Mouse (Mus musculus) heart, embryonic 10.5 days (tissue): ENCODE results near the gene Gm10358. TPM values are rescaled to one million over a fixed set of nuclear protein-coding genes. Genes with fewer than 3 reads are reported as not detected.
"Not testable (repeated sequence)": the region's sequence is repeated elsewhere in the genome, so short reads cannot be mapped to it uniquely, and the experiment has no call there.

ENCODE experiments used
- DNase-seq: peaks from one replicate; pipeline ENCODE4 v3.0.0-alpha.2; 2017; ENCODE audit warnings: low spot score
- H3K27ac ChIP-seq: fragments of 300-500 bp; sonication (generic); 2 replicates; pipeline ENCODE4 v1.5.1; 2016; ENCODE audit warnings: mild to moderate bottlenecking
- H3K27me3 ChIP-seq: fragments of 300-500 bp; sonication (generic); 2 replicates; pipeline ENCODE4 v1.6.1; 2016; ENCODE audit warnings: mild to moderate bottlenecking; ENCODE audit not compliant: poor library complexity, insufficient read depth, severe bottlenecking
- H3K36me3 ChIP-seq: fragments of 300-500 bp; sonication (generic); 2 replicates; pipeline ENCODE4 v1.6.1; 2016; ENCODE audit warnings: mild to moderate bottlenecking, moderate library complexity
- H3K4me1 ChIP-seq: fragments of 300-500 bp; sonication (generic); 2 replicates; pipeline ENCODE4 v1.6.1; 2016; ENCODE audit warnings: mild to moderate bottlenecking
- H3K4me3 ChIP-seq: fragments of 300-500 bp; sonication (generic); 2 replicates; pipeline ENCODE4 v1.5.1; 2016; ENCODE audit warnings: mild to moderate bottlenecking, moderate library complexity
- H3K9me3 ChIP-seq: fragments of 300-500 bp; sonication (generic); 2 replicates; pipeline ENCODE4 v1.6.1; 2016; ENCODE audit warnings: mild to moderate bottlenecking, moderate library complexity
- WGBS: fragments of 180-500 bp; shearing (Covaris S2); methylation state at CpG from one replicate; pipeline ENCODE4 v1.1.7; 2016; 5-methylcytosine and 5-hydroxymethylcytosine counted together
- polyA plus RNA-seq: library from polyadenylated mRNA; unstranded; fragments of >200 nt; fragmentation: Nextera tagmentation; extraction: Ambion mirVana; gene quantifications from 2 replicates; pipeline ENCODE4 v1.2.1, GENCODE M21; 2016

Gene Gm10358
- 0.30 and 0.42 TPM in 2 replicates for polyA plus RNA-seq

GRCm38 (mm10) chr8:75406489-75406888, at the start of gene Gm10358:
TSS of gene Gm10358 (minus strand) at chr8:75406589.
- Histone ChIP-seq H3K4me3 (no peak within 1 kb of the TSS), H3K36me3 (no peaks in the 10 kb centered on the region), H3K27me3 (no peaks in the 10 kb centered on the region), H3K4me1 (no peaks in the 10 kb centered on the region), H3K27ac (no peak within 1 kb of the TSS), H3K9me3 (no peaks in the 10 kb centered on the region)
- 91% methylated on average over 5 of the region's 5 CpGs for WGBS
- DNase-seq, result no peak

DNA sequence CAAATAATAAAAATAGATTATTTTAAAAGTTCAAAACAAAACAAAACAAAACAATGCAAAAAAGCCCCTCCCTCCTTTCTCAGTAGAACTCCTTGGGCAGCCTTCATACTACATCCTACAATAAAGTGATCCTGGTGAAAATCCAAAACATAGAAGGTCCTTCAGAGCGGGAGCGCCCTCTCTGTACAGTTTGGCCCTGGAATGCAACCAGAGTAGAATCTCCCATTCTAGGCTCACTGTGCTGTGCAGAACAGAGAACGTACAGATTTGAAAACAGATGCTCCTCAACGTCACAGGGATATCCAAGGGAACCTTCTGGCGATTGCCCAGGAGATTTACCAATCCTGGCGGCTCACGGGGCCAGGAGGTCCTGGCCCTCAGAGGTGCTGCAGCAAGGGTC, 42.0 kb upstream of the Gm10358 start, which contains the start of gene Iqcm:
Iqcm (plus strand) TSS at position 301 of the 400 bp plus-strand sequence.
- H3K4me1 ChIP-seq, result no peaks in the 10 kb centered on the region
- H3K27ac ChIP-seq, result no peak within 1 kb of the TSS
- 81% methylated on average over 7 of the region's 7 CpGs for WGBS
- no peaks in the 10 kb centered on the region for H3K27me3 ChIP-seq
- no peak within 1 kb of the TSS for H3K4me3 ChIP-seq
- no peak for DNase-seq
- no peaks in the 10 kb centered on the region for H3K36me3 ChIP-seq
- H3K9me3 ChIP-seq, result no peaks in the 10 kb centered on the region

GRCm38 (mm10) chr8:75415696-75416095, 9.3 kb upstream of the Gm10358 start:
- not testable (repeated sequence) for DNase-seq, H3K9me3 ChIP-seq

GRCm38 (mm10) chr8:75384770-75385290, 21.6 kb downstream of the Gm10358 start:
- H3K4me1 ChIP-seq, result no peaks in the 10 kb centered on the region
- H3K9me3 ChIP-seq, result no peaks in the 10 kb centered on the region
- H3K4me3 ChIP-seq, result no peak overlapping the region
- H3K27me3 ChIP-seq, result no peaks in the 10 kb centered on the region
- DNase-seq, result no peak
- WGBS, result 73% methylated on average over 4 of the region's 4 CpGs
- no peak overlapping the region for H3K27ac ChIP-seq
- H3K36me3 ChIP-seq, result no peaks in the 10 kb centered on the region

More at GRCm38 (mm10) chr8:75415696-75416095, 9.3 kb upstream of the Gm10358 start:
- H3K4me3 ChIP-seq, H3K36me3 ChIP-seq, H3K27ac ChIP-seq, H3K27me3 ChIP-seq, H3K4me1 ChIP-seq: not testable (repeated sequence)
- 78% methylated on average over 3 of the region's 3 CpGs for WGBS

- H3K4me3 ChIP-seq, result no peak overlapping the region
- no peaks in the 10 kb centered on the region for H3K9me3 ChIP-seq
- no peak for DNase-seq
- H3K4me1 ChIP-seq, result no peaks in the 10 kb centered on the region
- no peaks in the 10 kb centered on the region for H3K27me3 ChIP-seq
- no peaks in the 10 kb centered on the region for H3K36me3 ChIP-seq
- WGBS, result 69% methylated on average over 1 of the region's 1 CpGs
- H3K27ac ChIP-seq, result no peak overlapping the region
Observed at GRCm38 (mm10) chr8:75375530-75376123, 30.8 kb downstream of the Gm10358 start.

GRCm38 (mm10) chr8:75372006-75372405, 34.4 kb downstream of the Gm10358 start:
- H3K4me1 ChIP-seq, result no peaks in the 10 kb centered on the region
- DNase-seq, result no peak
- H3K4me3 ChIP-seq, result no peak overlapping the region
- no peaks in the 10 kb centered on the region for H3K9me3 ChIP-seq
- WGBS, result 88% methylated on average over 2 of the region's 2 CpGs
- H3K27ac ChIP-seq, result no peak overlapping the region
- H3K27me3 ChIP-seq, result no peaks in the 10 kb centered on the region
- H3K36me3 ChIP-seq, result no peaks in the 10 kb centered on the region

Other genes with a start within 250 kb of the Gm10358 start
- 0.05 and 0.15 TPM in 2 replicates for gene Rasd2, start 192.6 kb downstream of the Gm10358 start, polyA plus RNA-seq
- gene Iqcm, start 42.1 kb upstream of the Gm10358 start, polyA plus RNA-seq, result not detected in 2 replicates